Mouse (Mus musculus) G1E (cell line): ENCODE data around the gene Mpdu1.
"Not testable (repeated sequence)": the region's sequence is repeated elsewhere in the genome, so short reads cannot be mapped to it uniquely, and the experiment has no call there.

ENCODE experiments used
- CTCF ChIP-seq: IDR thresholded peaks from 2 replicates; pipeline ENCODE4 v1.5.1; 2012; ENCODE audit warnings: low read depth, low read length, inconsistent platforms, mixed read lengths
- POLR2AphosphoS5 ChIP-seq: IDR thresholded peaks from 2 replicates; pipeline ENCODE4 v1.6.1; 2012; ENCODE audit warnings: low read depth, low read length, inconsistent platforms; ENCODE audit not compliant: insufficient replicate concordance

GRCm38 (mm10) chr11:69702886-69703285 is 40.4 kb upstream of the Mpdu1 start:
- TF ChIP-seq CTCF, POLR2AphosphoS5: not testable (repeated sequence)
